Mouse (Mus musculus): ENCODE results near the gene Polr1d. TPM values are rescaled to one million over a fixed set of nuclear protein-coding genes. Genes with fewer than 3 reads are reported as not detected.

Gene Polr1d
- polyA plus RNA-seq, 1 experiment from 2014 or later: 135 TPM

- H3K27ac ChIP-seq (ENCODE audit: low read depth, low read length): no peak overlapping the region
- peaks cover 12% of the 10 kb centered on the region for H3K36me3 ChIP-seq (ENCODE audit: control insufficient read depth, insufficient read depth, low read length)
- no peak overlapping the region for H3K9ac ChIP-seq (ENCODE audit: low read length)
- no peaks in the 10 kb centered on the region for H3K9me3 ChIP-seq (replicated peaks; ENCODE audit: control insufficient read depth, low read length)
- no peak overlapping the region for H3K4me2 ChIP-seq (ENCODE audit: low read length)
- H3K27me3 ChIP-seq (replicated peaks; ENCODE audit: control insufficient read depth, insufficient read depth, low read length): no peaks in the 10 kb centered on the region
- no peak overlapping the region for H3K4me3 ChIP-seq (ENCODE audit: low read depth, low read length)
- H3K4me1 ChIP-seq (ENCODE audit: control insufficient read depth, insufficient read depth, low read length): no peaks in the 10 kb centered on the region
- 93% methylated on average over 4 of the region's 4 CpGs for WGBS
- no peak for DNase-seq (ENCODE audit: low spot score)
- ATAC-seq: no peak
Measured at GRCm38 (mm10) chr5:147115631-147116030, 38.8 kb downstream of the Polr1d start.

- H3K4me1 ChIP-seq (ENCODE audit: control insufficient read depth, insufficient read depth, low read length): no peaks in the 10 kb centered on the region
- DNase-seq (ENCODE audit: low spot score) (no peak), ATAC-seq (no peak)
- no peaks in the 10 kb centered on the region for H3K27me3 ChIP-seq (replicated peaks; ENCODE audit: control insufficient read depth, insufficient read depth, low read length)
- WGBS: 18% methylated on average over 6 of the region's 6 CpGs
- no peaks in the 10 kb centered on the region for H3K9me3 ChIP-seq (replicated peaks; ENCODE audit: control insufficient read depth, low read length)
- H3K36me3 ChIP-seq (ENCODE audit: control insufficient read depth, insufficient read depth, low read length): peaks cover 4% of the 10 kb centered on the region
- H3K9ac ChIP-seq (ENCODE audit: low read length): no peak overlapping the region
- H3K27ac ChIP-seq (ENCODE audit: low read depth, low read length): no peak overlapping the region
- no peak overlapping the region for H3K4me3 ChIP-seq (ENCODE audit: low read depth, low read length)
- H3K4me2 ChIP-seq (ENCODE audit: low read length): no peak overlapping the region
Measured at GRCm38 (mm10) chr5:147117027-147117426, 40.2 kb downstream of the Polr1d start.

- ATAC-seq: no peak
- Histone ChIP-seq H3K9me3 (replicated peaks; ENCODE audit: control insufficient read depth, low read length) (no peaks in the 10 kb centered on the region), H3K4me3 (ENCODE audit: low read depth, low read length) (no peak overlapping the region), H3K27ac (ENCODE audit: low read depth, low read length) (no peak overlapping the region), H3K4me2 (ENCODE audit: low read length) (no peak overlapping the region), H3K36me3 (ENCODE audit: control insufficient read depth, insufficient read depth, low read length) (no peaks in the 10 kb centered on the region), H3K27me3 (replicated peaks; ENCODE audit: control insufficient read depth, insufficient read depth, low read length) (no peaks in the 10 kb centered on the region), H3K9ac (ENCODE audit: low read length) (no peak overlapping the region), H3K4me1 (ENCODE audit: control insufficient read depth, insufficient read depth, low read length) (no peaks in the 10 kb centered on the region)
- no peak for DNase-seq (ENCODE audit: low spot score)
- 92% methylated on average over 4 of the region's 4 CpGs for WGBS
Measured at GRCm38 (mm10) chr5:147121146-147121545, 44.3 kb downstream of the Polr1d start.

GRCm38 (mm10) chr5:147124794-147125193 lies 47.9 kb downstream of the Polr1d start:
- Histone ChIP-seq H3K36me3 (ENCODE audit: control insufficient read depth, insufficient read depth, low read length) (no peaks in the 10 kb centered on the region), H3K4me2 (ENCODE audit: low read length) (no peak overlapping the region), H3K4me1 (ENCODE audit: control insufficient read depth, insufficient read depth, low read length) (no peaks in the 10 kb centered on the region), H3K9me3 (replicated peaks; ENCODE audit: control insufficient read depth, low read length) (no peaks in the 10 kb centered on the region), H3K9ac (ENCODE audit: low read length) (no peak overlapping the region), H3K27me3 (replicated peaks; ENCODE audit: control insufficient read depth, insufficient read depth, low read length) (0 out of 2 replicates have a peak, but pooled peaks cover 5% of the 10 kb centered on the region), H3K27ac (ENCODE audit: low read depth, low read length) (no peak overlapping the region), H3K4me3 (ENCODE audit: low read depth, low read length) (no peak overlapping the region)
- no peak for ATAC-seq
- WGBS: 54% methylated on average over 9 of the region's 9 CpGs
- DNase-seq (ENCODE audit: low spot score): no peak

GRCm38 (mm10) chr5:147125542-147126185 lies 48.8 kb downstream of the Polr1d start:
- WGBS: 89% methylated on average over 13 of the region's 13 CpGs
- H3K9me3 ChIP-seq (replicated peaks; ENCODE audit: control insufficient read depth, low read length): no peaks in the 10 kb centered on the region
- no peak for DNase-seq (ENCODE audit: low spot score)
- no peak for ATAC-seq
- no peak overlapping the region for H3K4me3 ChIP-seq (ENCODE audit: low read depth, low read length)
- no peak overlapping the region for H3K9ac ChIP-seq (ENCODE audit: low read length)
- 0 out of 2 replicates have a peak, but pooled peaks cover 5% of the 10 kb centered on the region for H3K27me3 ChIP-seq (replicated peaks; ENCODE audit: control insufficient read depth, insufficient read depth, low read length)
- no peak overlapping the region for H3K27ac ChIP-seq (ENCODE audit: low read depth, low read length)
- H3K36me3 ChIP-seq (ENCODE audit: control insufficient read depth, insufficient read depth, low read length): no peaks in the 10 kb centered on the region
- no peak overlapping the region for H3K4me2 ChIP-seq (ENCODE audit: low read length)
- no peaks in the 10 kb centered on the region for H3K4me1 ChIP-seq (ENCODE audit: control insufficient read depth, insufficient read depth, low read length)

- Histone ChIP-seq H3K27me3 (replicated peaks; ENCODE audit: control insufficient read depth, insufficient read depth, low read length) (0 out of 2 replicates have a peak, but pooled peaks cover 8% of the 10 kb centered on the region), H3K4me1 (ENCODE audit: control insufficient read depth, insufficient read depth, low read length) (no peaks in the 10 kb centered on the region), H3K4me2 (ENCODE audit: low read length) (no peak overlapping the region), H3K27ac (ENCODE audit: low read depth, low read length) (no peak overlapping the region), H3K9me3 (replicated peaks; ENCODE audit: control insufficient read depth, low read length) (no peaks in the 10 kb centered on the region), H3K9ac (ENCODE audit: low read length) (no peak overlapping the region), H3K4me3 (ENCODE audit: low read depth, low read length) (no peak overlapping the region), H3K36me3 (ENCODE audit: control insufficient read depth, insufficient read depth, low read length) (no peaks in the 10 kb centered on the region)
- WGBS: 88% methylated on average over 4 of the region's 4 CpGs
- ATAC-seq: no peak
- no peak for DNase-seq (ENCODE audit: low spot score)
Measured at GRCm38 (mm10) chr5:147127860-147128259, 51.0 kb downstream of the Polr1d start.

GRCm38 (mm10) chr5:147129484-147129883 lies 52.6 kb downstream of the Polr1d start:
- no peak overlapping the region for H3K27ac ChIP-seq (ENCODE audit: low read depth, low read length)
- H3K4me2 ChIP-seq (ENCODE audit: low read length): no peak overlapping the region
- no peaks in the 10 kb centered on the region for H3K36me3 ChIP-seq (ENCODE audit: control insufficient read depth, insufficient read depth, low read length)
- 78% methylated on average over 2 of the region's 2 CpGs for WGBS
- H3K4me1 ChIP-seq (ENCODE audit: control insufficient read depth, insufficient read depth, low read length): peaks cover 3% of the 10 kb centered on the region; the same call in 1 of the 2 replicates
- no peaks in the 10 kb centered on the region for H3K9me3 ChIP-seq (replicated peaks; ENCODE audit: control insufficient read depth, low read length)
- no peak for ATAC-seq
- H3K4me3 ChIP-seq (ENCODE audit: low read depth, low read length): no peak overlapping the region
- no peak overlapping the region for H3K9ac ChIP-seq (ENCODE audit: low read length)
- DNase-seq (ENCODE audit: low spot score): no peak
- H3K27me3 ChIP-seq (replicated peaks; ENCODE audit: control insufficient read depth, insufficient read depth, low read length): peaks cover 8% of the 10 kb centered on the region; the same call in 1 of the 2 replicates

GRCm38 (mm10) chr5:147131912-147132311 lies 55.1 kb downstream of the Polr1d start:
- peaks cover 23% of the 10 kb centered on the region for H3K27me3 ChIP-seq (replicated peaks; ENCODE audit: control insufficient read depth, insufficient read depth, low read length)
- DNase-seq (ENCODE audit: low spot score) (no peak), ATAC-seq (no peak)
- H3K9ac ChIP-seq (ENCODE audit: low read length): no peak overlapping the region
- H3K4me2 ChIP-seq (ENCODE audit: low read length): no peak overlapping the region
- H3K4me1 ChIP-seq (ENCODE audit: control insufficient read depth, insufficient read depth, low read length): peaks cover 3% of the 10 kb centered on the region; the same call in 1 of the 2 replicates
- no peaks in the 10 kb centered on the region for H3K36me3 ChIP-seq (ENCODE audit: control insufficient read depth, insufficient read depth, low read length)
- no peaks in the 10 kb centered on the region for H3K9me3 ChIP-seq (replicated peaks; ENCODE audit: control insufficient read depth, low read length)
- no peak overlapping the region for H3K27ac ChIP-seq (ENCODE audit: low read depth, low read length)
- H3K4me3 ChIP-seq (ENCODE audit: low read depth, low read length): no peak overlapping the region
- whole genome bisulfite sequencing: 86% methylated on average over 4 of the region's 4 CpGs

GRCm38 (mm10) chr5:147133662-147134061 lies 56.8 kb downstream of the Polr1d start:
- no peak for ATAC-seq
- Histone ChIP-seq H3K4me2 (ENCODE audit: low read length) (peak overlapping the region; percentile 33), H3K9ac (ENCODE audit: low read length) (no peak overlapping the region), H3K4me1 (ENCODE audit: control insufficient read depth, insufficient read depth, low read length) (peaks cover 3% of the 10 kb centered on the region; the same call in 1 of the 2 replicates), H3K9me3 (replicated peaks; ENCODE audit: control insufficient read depth, low read length) (no peaks in the 10 kb centered on the region), H3K27ac (ENCODE audit: low read depth, low read length) (no peak overlapping the region), H3K36me3 (ENCODE audit: control insufficient read depth, insufficient read depth, low read length) (no peaks in the 10 kb centered on the region), H3K4me3 (ENCODE audit: low read depth, low read length) (no peak overlapping the region), H3K27me3 (replicated peaks; ENCODE audit: control insufficient read depth, insufficient read depth, low read length) (peaks cover 23% of the 10 kb centered on the region)
- DNase-seq (ENCODE audit: low spot score): peak; percentile 45
- WGBS: 3% methylated on average over 17 of the region's 17 CpGs
